Mouse (Mus musculus) midbrain, postnatal 0 days (tissue): ENCODE data around the gene Rgs12. TPM values are rescaled to one million over a fixed set of nuclear protein-coding genes. Genes with fewer than 3 reads are reported as not detected.
A peak's percentile ranks its signal among the peaks of the same experiment; 100 is the strongest.

Experiments
- ATAC-seq: fragments of 200-750 bp; cut with Nextera tagmentation; 2 replicates; pipeline ENCODE4 v1.8.0; 2017; ENCODE audit warnings: moderate number of reproducible peaks, mild to moderate bottlenecking, moderate TSS enrichment, moderate library complexity; ENCODE audit not compliant: low FRiP score
- DNase-seq: peaks from one replicate; pipeline ENCODE4 v3.0.0-alpha.2; 2015; ENCODE audit warnings: low spot score
- H3K27ac ChIP-seq: fragments of 300-500 bp; sonication (generic); 2 replicates; pipeline ENCODE4 v1.5.1; 2014; ENCODE audit warnings: low read depth, mild to moderate bottlenecking, low read length, mixed read lengths
- H3K27me3 ChIP-seq: fragments of 300-500 bp; sonication (generic); 2 replicates; pipeline ENCODE4 v1.6.1; 2014; ENCODE audit warnings: low read length, control low read depth, mixed read lengths; ENCODE audit not compliant: insufficient read depth
- H3K36me3 ChIP-seq: fragments of 300-500 bp; sonication (generic); 2 replicates; pipeline ENCODE4 v1.6.1; 2014; ENCODE audit warnings: low read length, control low read depth, mixed read lengths; ENCODE audit not compliant: insufficient read depth
- H3K4me1 ChIP-seq: fragments of 300-500 bp; sonication (generic); 2 replicates; pipeline ENCODE4 v1.6.1; 2014; ENCODE audit warnings: mild to moderate bottlenecking, control low read depth, antibody characterized with exemption, low read length, mixed read lengths; ENCODE audit not compliant: insufficient read depth
- H3K4me2 ChIP-seq: fragments of 300-500 bp; sonication (generic); 2 replicates; pipeline ENCODE4 v1.6.1; 2014; ENCODE audit warnings: low read depth, mild to moderate bottlenecking, low read length, mixed read lengths; ENCODE audit not compliant: poor library complexity, severe bottlenecking
- H3K4me3 ChIP-seq: fragments of 300-500 bp; sonication (generic); 2 replicates; pipeline ENCODE4 v1.5.1; 2014; ENCODE audit warnings: low read depth, mild to moderate bottlenecking, low read length, moderate library complexity
- H3K9ac ChIP-seq: fragments of 300-500 bp; sonication (generic); replicated peaks from 2 replicates; pipeline ENCODE4 v1.6.1; 2014; ENCODE audit warnings: mild to moderate bottlenecking, low read length, moderate library complexity, mixed read lengths; ENCODE audit not compliant: poor library complexity, severe bottlenecking
- H3K9me3 ChIP-seq: fragments of 300-500 bp; sonication (generic); 2 replicates; pipeline ENCODE4 v1.6.1; 2016; ENCODE audit warnings: low read length, control low read depth
- CTCF ChIP-seq: IDR thresholded peaks from 2 replicates; pipeline ENCODE4 v1.5.1; 2016; ENCODE audit warnings: antibody characterized with exemption, mild to moderate bottlenecking
- WGBS: fragments of 180-500 bp; shearing (Covaris S2); extraction: QIAGEN DNeasy Blood & Tissue Kit; methylation state at CpG from one replicate; pipeline ENCODE4 v1.1.7; 2014; 5-methylcytosine and 5-hydroxymethylcytosine counted together
- polyA plus RNA-seq: library from polyadenylated mRNA; unstranded; fragments of >200 nt; fragmentation: Nextera tagmentation; extraction: Ambion mirVana; gene quantifications from 2 replicates; pipeline ENCODE4 v1.2.1, GENCODE M21; 2015
- total RNA-seq: library from RNA; depleted of rRNA; stranded (reverse); fragments of >200 nt; gene quantifications from 2 replicates; pipeline ENCODE4 v1.2.3, GENCODE M21; 2014

Rgs12 gene
- total and polyA plus RNA-seq, 2 experiments from 2014 or later: 29.9 to 60.8 TPM

- no peak for ATAC-seq
- no peaks in the 10 kb centered on the region for H3K9me3 ChIP-seq
- no peaks in the 10 kb centered on the region for H3K4me1 ChIP-seq
- H3K4me3 ChIP-seq: no peak overlapping the region
- H3K27ac ChIP-seq: no peak overlapping the region
- no peak overlapping the region for H3K9ac ChIP-seq
- no peak for DNase-seq
- peak; percentile 46 for TF ChIP-seq CTCF
- H3K4me2 ChIP-seq: no peak overlapping the region
- no peaks in the 10 kb centered on the region for H3K27me3 ChIP-seq
- peaks cover 29% of the 10 kb centered on the region for H3K36me3 ChIP-seq
- WGBS: 68% methylated on average over 5 of the region's 5 CpGs
Measured at GRCm38 (mm10) chr5:35033068-35033467, 83.8 kb downstream of the Rgs12 start.

- H3K27ac ChIP-seq: no peak overlapping the region
- H3K9me3 ChIP-seq: no peaks in the 10 kb centered on the region
- H3K27me3 ChIP-seq: no peaks in the 10 kb centered on the region
- WGBS: 79% methylated on average over 1 of the region's 1 CpGs
- DNase-seq (no peak), ATAC-seq (no peak)
- TF ChIP-seq CTCF: no peak
- H3K4me2 ChIP-seq: no peak overlapping the region
- H3K4me3 ChIP-seq: no peak overlapping the region
- no peaks in the 10 kb centered on the region for H3K4me1 ChIP-seq
- H3K36me3 ChIP-seq: peaks cover 24% of the 10 kb centered on the region
- no peak overlapping the region for H3K9ac ChIP-seq
Measured at GRCm38 (mm10) chr5:35033619-35034018, 84.4 kb downstream of the Rgs12 start.

- ATAC-seq (no peak), DNase-seq (no peak)
- Histone ChIP-seq H3K9me3 (no peaks in the 10 kb centered on the region), H3K4me1 (no peaks in the 10 kb centered on the region), H3K4me2 (no peak overlapping the region), H3K27me3 (no peaks in the 10 kb centered on the region), H3K36me3 (peaks cover 15% of the 10 kb centered on the region), H3K4me3 (no peak overlapping the region), H3K27ac (no peak overlapping the region), H3K9ac (no peak overlapping the region)
- 89% methylated on average over 5 of the region's 5 CpGs for WGBS
- no peak for TF ChIP-seq CTCF
Measured at GRCm38 (mm10) chr5:35035141-35035540, 85.9 kb downstream of the Rgs12 start.

GRCm38 (mm10) chr5:35035795-35036194, 86.5 kb downstream of the Rgs12 start:
- no peak for TF ChIP-seq CTCF
- Histone ChIP-seq H3K36me3 (peaks cover 13% of the 10 kb centered on the region), H3K4me1 (no peaks in the 10 kb centered on the region), H3K27ac (no peak overlapping the region), H3K27me3 (no peaks in the 10 kb centered on the region), H3K9ac (no peak overlapping the region), H3K4me2 (no peak overlapping the region), H3K9me3 (no peaks in the 10 kb centered on the region), H3K4me3 (no peak overlapping the region)
- 77% methylated on average over 4 of the region's 4 CpGs for WGBS
- ATAC-seq: no peak
- no peak for DNase-seq

GRCm38 (mm10) chr5:35037438-35037837, 88.2 kb downstream of the Rgs12 start:
- Histone ChIP-seq H3K36me3 (peaks cover 7% of the 10 kb centered on the region), H3K4me1 (no peaks in the 10 kb centered on the region), H3K9ac (no peak overlapping the region), H3K9me3 (no peaks in the 10 kb centered on the region), H3K27me3 (no peaks in the 10 kb centered on the region), H3K27ac (no peak overlapping the region), H3K4me2 (no peak overlapping the region), H3K4me3 (no peak overlapping the region)
- TF ChIP-seq CTCF: no peak
- ATAC-seq (no peak), DNase-seq (no peak)

- Histone ChIP-seq H3K4me3 (no peak within 1 kb of the TSS), H3K4me2 (no peak within 1 kb of the TSS), H3K27ac (no peak within 1 kb of the TSS), H3K36me3 (no peaks in the 10 kb centered on the region), H3K9me3 (no peaks in the 10 kb centered on the region), H3K9ac (no peak within 1 kb of the TSS), H3K27me3 (no peaks in the 10 kb centered on the region), H3K4me1 (no peaks in the 10 kb centered on the region)
- TF ChIP-seq CTCF: no peak
- no peak for DNase-seq
- no peak for ATAC-seq
- WGBS: 74% methylated on average over 6 of the region's 6 CpGs
Measured at GRCm38 (mm10) chr5:35041268-35041829, 92.1 kb downstream of the Rgs12 start, which contains the start of gene Hgfac. Gene Hgfac (plus strand): TSS chr5:35041509.
